Mouse (Mus musculus) neural tube, embryonic 11.5 days (tissue): Measurements from ENCODE around the gene Rassf5. TPM values are rescaled to one million over a fixed set of nuclear protein-coding genes. Genes with fewer than 3 reads are reported as not detected.

Experiments
- ATAC-seq: fragments of 200-750 bp; cut with Nextera tagmentation; 2 replicates; pipeline ENCODE4 v1.8.0; 2017; ENCODE audit warnings: moderate number of reproducible peaks, mild to moderate bottlenecking, moderate TSS enrichment, moderate library complexity; ENCODE audit not compliant: insufficient read depth, low FRiP score, low TSS enrichment
- DNase-seq: peaks from one replicate; pipeline ENCODE4 v3.0.0-alpha.2; 2015; ENCODE audit warnings: low spot score
- H3K27ac ChIP-seq: fragments of 300-500 bp; sonication (generic); 2 replicates; pipeline ENCODE4 v1.5.1; 2014; ENCODE audit warnings: low read depth, mild to moderate bottlenecking, low read length
- H3K27me3 ChIP-seq: fragments of 300-500 bp; sonication (generic); 2 replicates; pipeline ENCODE4 v1.6.1; 2014; ENCODE audit warnings: mild to moderate bottlenecking, low read length, mixed read lengths; ENCODE audit not compliant: control insufficient read depth, insufficient read depth
- H3K36me3 ChIP-seq: fragments of 300-500 bp; sonication (generic); 2 replicates; pipeline ENCODE4 v1.6.1; 2014; ENCODE audit warnings: mild to moderate bottlenecking, low read length, moderate library complexity, mixed read lengths; ENCODE audit not compliant: control insufficient read depth, insufficient read depth
- H3K4me1 ChIP-seq: fragments of 300-500 bp; sonication (generic); 2 replicates; pipeline ENCODE4 v1.6.1; 2014; ENCODE audit warnings: low read length, mixed read lengths; ENCODE audit not compliant: control insufficient read depth, insufficient read depth
- H3K4me2 ChIP-seq: fragments of 300-500 bp; sonication (generic); 2 replicates; pipeline ENCODE4 v1.6.1; 2014; ENCODE audit warnings: low read depth, mild to moderate bottlenecking, moderate library complexity
- H3K4me3 ChIP-seq: fragments of 300-500 bp; sonication (generic); 2 replicates; pipeline ENCODE4 v1.5.1; 2014; ENCODE audit warnings: low read depth, low read length
- H3K9ac ChIP-seq: fragments of 300-500 bp; sonication (generic); 2 replicates; pipeline ENCODE4 v1.6.1; 2014; ENCODE audit warnings: mild to moderate bottlenecking, low read length
- H3K9me3 ChIP-seq: fragments of 300-500 bp; sonication (generic); 2 replicates; pipeline ENCODE4 v1.6.1; 2016; ENCODE audit warnings: low read length; ENCODE audit not compliant: control insufficient read depth
- WGBS: fragments of 180-500 bp; shearing (Covaris S2); extraction: QIAGEN DNeasy Blood & Tissue Kit; methylation state at CpG from one replicate; pipeline ENCODE4 v1.1.7; 2014; 5-methylcytosine and 5-hydroxymethylcytosine counted together
- polyA plus RNA-seq: library from polyadenylated mRNA; unstranded; fragments of >200 nt; fragmentation: Nextera tagmentation; extraction: Ambion mirVana; gene quantifications from 2 replicates; pipeline ENCODE4 v1.2.1, GENCODE M21; 2014

Gene Rassf5
- polyA plus RNA-seq, 1 experiment from 2014 or later: 1.2 TPM

- no peaks in the 10 kb centered on the region for H3K4me1 ChIP-seq
- ATAC-seq: no peak
- 84% methylated on average over 1 of the region's 1 CpGs for WGBS
- no peaks in the 10 kb centered on the region for H3K9me3 ChIP-seq
- H3K4me2 ChIP-seq: no peak overlapping the region
- no peak overlapping the region for H3K9ac ChIP-seq
- no peaks in the 10 kb centered on the region for H3K36me3 ChIP-seq
- DNase-seq: no peak
- no peak overlapping the region for H3K4me3 ChIP-seq
- H3K27ac ChIP-seq: no peak overlapping the region
- no peaks in the 10 kb centered on the region for H3K27me3 ChIP-seq
These were observed 39.1 kb upstream of the Rassf5 start for GRCm38 (mm10) chr1:131284167-131284566.

DNA sequence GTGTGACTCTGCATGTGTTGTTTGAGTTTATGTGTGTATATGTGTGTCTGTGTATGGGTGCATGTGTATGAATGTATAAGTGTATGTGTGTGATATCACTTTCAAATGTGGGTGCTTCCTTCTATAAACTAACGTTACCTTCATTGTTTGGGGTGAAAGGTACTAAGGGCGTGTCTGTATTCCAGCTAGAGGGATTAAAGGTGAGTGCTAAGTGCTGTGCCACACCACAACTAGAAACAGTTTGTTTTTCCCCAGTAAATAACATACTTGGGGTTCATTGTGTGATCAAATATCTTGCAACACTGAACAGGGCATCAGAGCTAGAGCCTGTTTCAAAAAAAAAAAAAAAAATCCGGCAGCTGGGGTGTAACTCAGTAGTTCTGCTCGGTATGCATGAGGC lies 36.7 kb upstream of the Rassf5 start:
- no peak overlapping the region for H3K4me2 ChIP-seq
- WGBS: 74% methylated on average over 4 of the region's 4 CpGs
- H3K36me3 ChIP-seq: no peaks in the 10 kb centered on the region
- ATAC-seq (no peak), DNase-seq (no peak)
- H3K4me3 ChIP-seq: no peak overlapping the region
- H3K9me3 ChIP-seq: no peaks in the 10 kb centered on the region
- no peak overlapping the region for H3K27ac ChIP-seq
- no peaks in the 10 kb centered on the region for H3K27me3 ChIP-seq
- H3K9ac ChIP-seq: no peak overlapping the region
- no peaks in the 10 kb centered on the region; the same call in 1 of the 2 replicates for H3K4me1 ChIP-seq

- 73% methylated on average over 3 of the region's 3 CpGs for WGBS
- no peaks in the 10 kb centered on the region for H3K27me3 ChIP-seq
- no peak overlapping the region for H3K4me3 ChIP-seq
- H3K9me3 ChIP-seq: no peaks in the 10 kb centered on the region
- H3K36me3 ChIP-seq: no peaks in the 10 kb centered on the region
- H3K27ac ChIP-seq: no peak overlapping the region
- H3K4me2 ChIP-seq: no peak overlapping the region
- no peak overlapping the region for H3K9ac ChIP-seq
- ATAC-seq (no peak), DNase-seq (no peak)
- H3K4me1 ChIP-seq: no peaks in the 10 kb centered on the region; the same call in 1 of the 2 replicates
These were observed 35.2 kb upstream of the Rassf5 start for GRCm38 (mm10) chr1:131280280-131280679.

DNA sequence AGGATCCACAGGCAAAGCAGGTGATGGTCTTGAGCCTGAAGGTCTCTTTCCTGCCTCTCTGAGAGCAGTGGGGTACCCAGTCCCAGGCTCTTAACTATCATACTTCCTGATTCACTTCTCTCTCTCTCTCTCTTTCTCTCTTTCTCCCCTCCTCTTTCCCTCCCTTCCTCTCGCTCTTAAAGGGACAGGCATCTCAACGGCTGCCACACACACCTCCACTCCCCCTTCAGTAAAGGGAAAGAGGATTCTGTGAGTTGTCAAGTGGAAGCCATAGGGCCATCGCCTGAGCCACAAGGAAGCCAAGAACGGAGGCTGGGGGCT lies 34.4 kb upstream of the Rassf5 start, which contains the start of gene Ikbke:
Ikbke (minus strand) TSS at position 151 of the 321 bp plus-strand sequence.
- H3K4me3 ChIP-seq: no peak within 1 kb of the TSS
- 32% methylated on average over 4 of the region's 4 CpGs for WGBS
- H3K4me1 ChIP-seq: no peaks in the 10 kb centered on the region; the same call in 1 of the 2 replicates
- H3K27me3 ChIP-seq: no peaks in the 10 kb centered on the region
- no peaks in the 10 kb centered on the region for H3K36me3 ChIP-seq
- DNase-seq: no peak
- ATAC-seq: no peak
- H3K27ac ChIP-seq: no peak within 1 kb of the TSS
- H3K9ac ChIP-seq: no peak within 1 kb of the TSS
- H3K9me3 ChIP-seq: no peaks in the 10 kb centered on the region
- H3K4me2 ChIP-seq: 0 out of 2 replicates have a peak within 1 kb of the TSS, but pooled peaks have one; percentile 3

- no peak overlapping the region for H3K4me3 ChIP-seq
- DNase-seq (no peak), ATAC-seq (no peak)
- H3K4me1 ChIP-seq: no peaks in the 10 kb centered on the region; the same call in 1 of the 2 replicates
- no peak overlapping the region for H3K27ac ChIP-seq
- no peaks in the 10 kb centered on the region for H3K27me3 ChIP-seq
- H3K36me3 ChIP-seq: no peaks in the 10 kb centered on the region
- 47% methylated on average over 8 of the region's 8 CpGs for WGBS
- H3K4me2 ChIP-seq: 0 out of 2 replicates have a peak overlapping the region, but pooled peaks have one; percentile 3
- H3K9me3 ChIP-seq: no peaks in the 10 kb centered on the region
- no peak overlapping the region for H3K9ac ChIP-seq
These were observed 33.8 kb upstream of the Rassf5 start for GRCm38 (mm10) chr1:131278606-131279455.

DNA sequence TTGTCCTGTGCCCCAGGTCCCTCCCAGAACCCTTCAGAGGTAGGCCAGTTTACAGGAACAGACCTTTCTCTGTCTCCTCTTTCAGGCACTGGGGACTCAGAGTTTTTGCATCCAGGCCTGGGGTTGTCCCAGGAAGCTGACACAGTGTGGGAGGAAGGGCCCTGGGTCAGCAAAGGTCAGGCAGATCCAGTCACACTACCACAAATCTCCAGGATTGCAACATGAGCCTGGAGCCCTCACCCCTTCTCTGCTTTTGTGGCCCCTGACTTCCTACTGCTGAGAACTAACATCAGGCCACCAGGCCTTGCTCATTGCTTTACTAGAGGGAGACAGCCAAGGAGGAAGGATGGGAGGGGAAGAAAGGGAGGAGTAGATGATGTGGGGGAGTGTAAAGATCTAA lies 31.8 kb upstream of the Rassf5 start:
- Histone ChIP-seq H3K27ac (no peak overlapping the region), H3K4me2 (no peak overlapping the region), H3K36me3 (no peaks in the 10 kb centered on the region), H3K4me1 (no peaks in the 10 kb centered on the region; the same call in 1 of the 2 replicates), H3K9ac (no peak overlapping the region), H3K9me3 (no peaks in the 10 kb centered on the region), H3K27me3 (no peaks in the 10 kb centered on the region), H3K4me3 (no peak overlapping the region)
- ATAC-seq (no peak), DNase-seq (no peak)

GRCm38 (mm10) chr1:131275577-131275976 lies 30.5 kb upstream of the Rassf5 start:
- no peak overlapping the region for H3K4me2 ChIP-seq
- no peaks in the 10 kb centered on the region for H3K36me3 ChIP-seq
- H3K4me1 ChIP-seq: no peaks in the 10 kb centered on the region; the same call in 1 of the 2 replicates
- no peak overlapping the region for H3K27ac ChIP-seq
- WGBS: 76% methylated on average over 14 of the region's 14 CpGs
- DNase-seq (no peak), ATAC-seq (no peak)
- H3K9me3 ChIP-seq: no peaks in the 10 kb centered on the region
- H3K4me3 ChIP-seq: no peak overlapping the region
- no peak overlapping the region for H3K9ac ChIP-seq
- H3K27me3 ChIP-seq: no peaks in the 10 kb centered on the region

DNA sequence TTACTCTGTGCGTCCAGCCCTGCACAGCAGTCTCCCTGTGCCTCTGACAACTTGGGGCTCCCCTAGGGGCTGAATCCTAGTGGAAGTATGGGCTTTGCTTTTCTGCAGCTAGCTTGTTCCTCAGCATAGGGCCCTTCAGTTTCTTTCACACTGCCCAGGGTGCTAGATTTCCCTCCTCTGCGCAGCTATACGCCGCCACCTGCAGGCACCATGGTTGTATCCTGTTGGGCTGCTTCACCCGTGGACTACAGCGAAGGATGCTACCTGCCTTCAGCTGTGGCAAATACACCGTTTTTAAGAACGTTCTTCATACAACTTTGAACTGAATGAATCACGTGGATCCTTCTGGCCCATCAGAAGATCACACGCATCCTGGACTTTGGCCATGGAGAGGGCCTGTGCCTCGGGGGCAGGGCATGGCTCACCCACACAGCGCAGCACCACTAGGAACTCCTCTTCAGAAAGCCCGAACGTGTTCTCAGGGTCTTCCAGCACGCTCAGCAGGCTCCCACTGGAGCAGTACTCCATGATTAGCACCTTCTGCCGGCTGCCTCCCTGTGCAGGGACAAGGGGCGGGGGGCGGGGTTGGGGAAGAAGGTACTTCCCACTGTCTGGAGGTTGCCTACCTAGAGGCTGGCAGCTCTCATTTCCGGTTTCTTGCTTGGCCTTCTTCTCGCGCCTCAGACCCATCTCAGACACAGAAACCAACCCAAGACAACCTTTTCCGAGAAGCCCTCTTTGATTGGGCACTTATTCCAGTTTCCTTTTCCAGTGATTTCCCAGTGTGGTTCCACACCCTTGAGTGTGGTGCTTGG lies 29.9 kb upstream of the Rassf5 start:
- Histone ChIP-seq H3K9me3 (no peaks in the 10 kb centered on the region), H3K4me1 (no peaks in the 10 kb centered on the region; the same call in 1 of the 2 replicates), H3K4me2 (no peak overlapping the region), H3K4me3 (no peak overlapping the region), H3K27ac (no peak overlapping the region), H3K36me3 (no peaks in the 10 kb centered on the region), H3K9ac (no peak overlapping the region), H3K27me3 (no peaks in the 10 kb centered on the region)
- WGBS: 47% methylated on average over 22 of the region's 22 CpGs
- DNase-seq (no peak), ATAC-seq (no peak)
